ENCODE assay signal across 9 mouse cellular contexts in genomic region chr7:140922398-140923069, GRCm38 (mm10). TPM values are rescaled to one million over a fixed set of nuclear protein-coding genes. Genes with fewer than 3 reads are reported as not detected.
A peak's percentile ranks its signal among the peaks of the same experiment; 100 is the strongest.
DNase-seq lines count a peak whose midpoint lies in the region; ATAC-seq and TF ChIP-seq lines count a peak whose summit lies in the region.
"Had no signal": no experiment of that assay in that cellular context is flagged by ENCODE, and none has a peak within 500 bp of the region (broad histone marks: within the 10 kb centered on the region; RNA-seq: fewer than 3 reads in every experiment).

No protein-coding gene starts in this region.

- no peak; the same call in 1 of the 2 replicates for TF ChIP-seq POLR2A in small intestine, adult 2 months (IDR thresholded peaks at IDR 0.05; ENCODE audit: low read depth, low read length)

- WGBS in heart, embryonic 14.5 days: 1% methylated on average over 49 of the region's 49 CpGs
- under 1% methylated on average over 49 of the region's 49 CpGs for WGBS in kidney, embryonic 16.5 days
- under 1% methylated on average over 49 of the region's 49 CpGs for WGBS in small intestine, adult 2 months

- no peaks in the 10 kb centered on the region for H3K36me3 ChIP-seq in heart, embryonic 14.5 days (ENCODE audit: control insufficient read depth, insufficient read depth, low read length)
- H3K36me3 ChIP-seq in kidney, embryonic 16.5 days (ENCODE audit: insufficient read depth, low read length): no peaks in the 10 kb centered on the region
- peaks cover 45% of the 10 kb centered on the region for H3K36me3 ChIP-seq in small intestine, adult 2 months (ENCODE audit: control insufficient read depth, insufficient read depth, low read length)

- no peak overlapping the region for H3K27ac ChIP-seq in heart, embryonic 14.5 days (replicated peaks in 1 of 2; ENCODE audit: control insufficient read depth in 1 of 2, insufficient read depth in 1 of 2, low read depth in 2 of 2, low read length in 2 of 2)
- H3K27ac ChIP-seq in kidney, embryonic 16.5 days (ENCODE audit: low read length): 0 out of 2 replicates have a peak overlapping the region, but pooled peaks have one; percentile 6
- H3K27ac ChIP-seq in small intestine, adult 2 months (ENCODE audit: insufficient read depth, low read depth, low read length): peak overlapping the region; percentile 92

- H3K9ac ChIP-seq in heart, embryonic 14.5 days (ENCODE audit: low read length): no peak overlapping the region
- H3K9ac ChIP-seq in kidney, embryonic 16.5 days (replicated peaks; ENCODE audit: low read length): peak overlapping the region; percentile 31; the same call in 1 of the 2 replicates

- no peak for TF ChIP-seq CTCF in small intestine, adult 2 months (IDR thresholded peaks at IDR 0.05; ENCODE audit: extremely low read depth, insufficient read length, insufficient replicate concordance, low read depth, low read length)

- H3K4me2 ChIP-seq in heart, embryonic 14.5 days (ENCODE audit: low read length): peak overlapping the region; percentile 62
- peak overlapping the region; percentile 64 for H3K4me2 ChIP-seq in kidney, embryonic 16.5 days (replicated peaks; ENCODE audit: low read depth, low read length)

- peak; percentile 27 for ATAC-seq in common myeloid progenitor, adult 5-6 weeks (replicated peaks; ENCODE audit: low read depth, poor library complexity, severe bottlenecking)
- no peak for ATAC-seq in heart, embryonic 14.5 days (ENCODE audit: insufficient number of reproducible peaks, insufficient read depth, low FRiP score, low read depth)
- peak; percentile 92 for ATAC-seq in kidney, embryonic 16.5 days (ENCODE audit: low FRiP score, low TSS enrichment)

- H3K9me3 ChIP-seq in heart, embryonic 14.5 days (ENCODE audit: control insufficient read depth, low read length): no peaks in the 10 kb centered on the region
- no peaks in the 10 kb centered on the region for H3K9me3 ChIP-seq in kidney, embryonic 16.5 days (ENCODE audit: low read length)

- DNase-seq in urinary bladder, postnatal 14 days (ENCODE audit: low spot score): peak; percentile 47
- no peak for DNase-seq in urinary bladder, postnatal 4 days (ENCODE audit: low spot score in 2 of 2)
- peak; percentile 41 for DNase-seq in lung, postnatal 36 days
- no peak for DNase-seq in ovary, postnatal 10 days (ENCODE audit: low spot score)

- H3K27me3 ChIP-seq in heart, embryonic 14.5 days (ENCODE audit: control insufficient read depth, insufficient read depth, low read length): peaks cover 78% of the 10 kb centered on the region
- H3K27me3 ChIP-seq in kidney, embryonic 16.5 days (ENCODE audit: insufficient read depth, low read length): peaks cover 67% of the 10 kb centered on the region
- H3K27me3 ChIP-seq in small intestine, adult 2 months (ENCODE audit: control insufficient read depth, insufficient read depth, low read length): no peaks in the 10 kb centered on the region

- peak overlapping the region; percentile 19 to 30; a peak in 3 of 4 replicates for H3K4me3 ChIP-seq in heart, embryonic 14.5 days (ENCODE audit: control insufficient read depth in 1 of 2, insufficient read depth in 1 of 2, low read depth in 1 of 2, low read length in 2 of 2)
- peak overlapping the region; percentile 44 for H3K4me3 ChIP-seq in kidney, embryonic 16.5 days (ENCODE audit: low read length)
- peak overlapping the region; percentile 68 for H3K4me3 ChIP-seq in small intestine, adult 2 months (ENCODE audit: low read depth, low read length)
- H3K4me3 ChIP-seq: erythroblast, embryonic 14.5 days had no signal

- peaks cover 0 to 12% of the 10 kb centered on the region in 2 experiments; a peak in 2 of 4 replicates for H3K4me1 ChIP-seq in heart, embryonic 14.5 days (ENCODE audit: control insufficient read depth in 2 of 2, insufficient read depth in 2 of 2, low read length in 2 of 2)
- H3K4me1 ChIP-seq in kidney, embryonic 16.5 days (ENCODE audit: insufficient read depth, low read length): peaks cover 17% of the 10 kb centered on the region
- peaks cover 30% of the 10 kb centered on the region for H3K4me1 ChIP-seq in small intestine, adult 2 months (ENCODE audit: control insufficient read depth, insufficient read depth, insufficient read length, low read length)

RNA-seq across cellular contexts. Expression of gene Nlrp6, which starts 1.8 kb away (rescaled TPM):
- total RNA-seq in common myeloid progenitor, adult 5-6 weeks (2017): 0.18 and 0.49 TPM in 2 replicates
- polyA plus RNA-seq in heart, embryonic 14.5 days (2014; fragmentation: Nextera tagmentation; extraction: Ambion mirVana): not detected in 2 replicates
- polyA plus RNA-seq in kidney, embryonic 16.5 days (2015; fragmentation: Nextera tagmentation; extraction: Ambion mirVana): 1.9 and 2.2 TPM in 2 replicates
- polyA plus RNA-seq in small intestine, adult 2 months (2012; rRNA removed): 45.0 and 110 TPM in 2 replicates
- polyA plus RNA-seq: erythroblast, embryonic 14.5 days had no signal

RNA-seq across cellular contexts. Expression of gene Pgghg, which starts 18.7 kb away (rescaled TPM):
- 8.0 and 12.1 TPM in 2 replicates for total RNA-seq in common myeloid progenitor, adult 5-6 weeks (2017)
- 11.4 and 13.0 TPM in 2 replicates for polyA plus RNA-seq in heart, embryonic 14.5 days (2014; fragmentation: Nextera tagmentation; extraction: Ambion mirVana)
- polyA plus RNA-seq in kidney, embryonic 16.5 days (2015; fragmentation: Nextera tagmentation; extraction: Ambion mirVana): 25.3 and 26.6 TPM in 2 replicates
- polyA plus RNA-seq in small intestine, adult 2 months (2012; rRNA removed): 10.8 and 15.1 TPM in 2 replicates

RNA-seq across cellular contexts. Expression of gene Cox8b, which starts 22.3 kb away (rescaled TPM):
- total RNA-seq in common myeloid progenitor, adult 5-6 weeks (2017): not detected in 2 replicates
- polyA plus RNA-seq in heart, embryonic 14.5 days (2014; fragmentation: Nextera tagmentation; extraction: Ambion mirVana): 375 and 378 TPM in 2 replicates
- 1.4 and 2.6 TPM in 2 replicates for polyA plus RNA-seq in kidney, embryonic 16.5 days (2015; fragmentation: Nextera tagmentation; extraction: Ambion mirVana)
- polyA plus RNA-seq in small intestine, adult 2 months (2012; rRNA removed): 1.1 and 1.2 TPM in 2 replicates
- polyA plus RNA-seq: erythroblast, embryonic 14.5 days had no signal

RNA-seq across cellular contexts. Expression of gene Ifitm5, which starts 27.6 kb away (rescaled TPM):
- total RNA-seq in common myeloid progenitor, adult 5-6 weeks (2017): not detected in 2 replicates
- polyA plus RNA-seq in heart, embryonic 14.5 days (2014; fragmentation: Nextera tagmentation; extraction: Ambion mirVana): 0.65 and 0.82 TPM in 2 replicates
- polyA plus RNA-seq in kidney, embryonic 16.5 days (2015; fragmentation: Nextera tagmentation; extraction: Ambion mirVana): 4.2 and 5.8 TPM in 2 replicates
- 0.56 and 0.87 TPM in 2 replicates for polyA plus RNA-seq in small intestine, adult 2 months (2012; rRNA removed)
- polyA plus RNA-seq: erythroblast, embryonic 14.5 days had no signal

RNA-seq across cellular contexts. Expression of gene Gm45717, which starts 33.2 kb away (rescaled TPM):
- total RNA-seq in common myeloid progenitor, adult 5-6 weeks (2017): 0.96 TPM in 1 of 2 replicates, not detected in the other
- polyA plus RNA-seq in heart, embryonic 14.5 days (2014; fragmentation: Nextera tagmentation; extraction: Ambion mirVana): not detected in 2 replicates
- 0.76 TPM in 1 of 2 replicates, not detected in the other for polyA plus RNA-seq in kidney, embryonic 16.5 days (2015; fragmentation: Nextera tagmentation; extraction: Ambion mirVana)
- 1.1 TPM in 1 of 2 replicates, not detected in the other for polyA plus RNA-seq in small intestine, adult 2 months (2012; rRNA removed)
- polyA plus RNA-seq: erythroblast, embryonic 14.5 days had no signal

Comparison
In these comparisons a context has a peak if more than half of its experiments do, and no peak if none do; other contexts are left out.
1. DNase-seq: peak in urinary bladder, postnatal 14 days (single experiment) and lung, postnatal 36 days (single experiment); none in urinary bladder, postnatal 4 days (0 of 2) and ovary, postnatal 10 days (single experiment).
2. H3K27ac ChIP-seq: peak in kidney, embryonic 16.5 days (single experiment) and small intestine, adult 2 months (single experiment); none in heart, embryonic 14.5 days (0 of 2).
3. RNA of gene Nlrp6, which starts 1.8 kb away (polyA plus RNA-seq): 45.0 to 110 TPM in small intestine, adult 2 months; 1.9 to 2.2 TPM in kidney, embryonic 16.5 days and not detected in heart, embryonic 14.5 days; every median in the first group is over 10 times any median in the second.
4. RNA of gene Cox8b, which starts 22.3 kb away (polyA plus RNA-seq): 375 to 378 TPM in heart, embryonic 14.5 days; 1.4 to 2.6 TPM in kidney, embryonic 16.5 days and 1.1 to 1.2 TPM in small intestine, adult 2 months; every median in the first group is over 100 times any median in the second.
5. Peak in every context shown above with its lines, with median percentiles within 50 percentile points of each other: H3K4me3 ChIP-seq.